Mouse (Mus musculus) heart, adult 10 weeks (tissue): ENCODE data around the gene Slmap. TPM values are rescaled to one million over a fixed set of nuclear protein-coding genes. Genes with fewer than 3 reads are reported as not detected.

Source experiments
- polyA plus RNA-seq: library from polyadenylated mRNA; stranded (reverse); fragments of 350-450 nt; fragmentation: Illumina TruSeq; extraction: RNeasy Lipid Tissue Mini Kit (QIAGEN cat#74804); gene quantifications from one replicate; pipeline ENCODE4 v1.2.3, GENCODE M21; 2014; ENCODE audit warnings: low read depth, low replicate concordance

Slmap gene
- polyA plus RNA-seq = 204 TPM

GRCm38 (mm10) chr14:26534757-26535479 lies at the start of gene Slmap:
Slmap (minus strand) TSS chr14:26534931.

GRCm38 (mm10) chr14:26573556-26573955 lies 38.8 kb upstream of the Slmap start, which contains the start of gene Dennd6a:
Dennd6a (plus strand) TSS chr14:26573856.

Other genes with a start within 250 kb of the Slmap start
- 9.3 TPM for gene Dennd6a, start 38.9 kb upstream of the Slmap start, polyA plus RNA-seq
- 85.9 TPM for gene Arf4, start 103.1 kb upstream of the Slmap start, polyA plus RNA-seq
- gene Pde12, start 135.0 kb upstream of the Slmap start, polyA plus RNA-seq = 3.9 TPM
- gene Dnah12, start 158.3 kb upstream of the Slmap start, polyA plus RNA-seq = 0.10 TPM